Comparison of ENCODE assay signal across 24 mouse cellular contexts in the genomic region with DNA sequence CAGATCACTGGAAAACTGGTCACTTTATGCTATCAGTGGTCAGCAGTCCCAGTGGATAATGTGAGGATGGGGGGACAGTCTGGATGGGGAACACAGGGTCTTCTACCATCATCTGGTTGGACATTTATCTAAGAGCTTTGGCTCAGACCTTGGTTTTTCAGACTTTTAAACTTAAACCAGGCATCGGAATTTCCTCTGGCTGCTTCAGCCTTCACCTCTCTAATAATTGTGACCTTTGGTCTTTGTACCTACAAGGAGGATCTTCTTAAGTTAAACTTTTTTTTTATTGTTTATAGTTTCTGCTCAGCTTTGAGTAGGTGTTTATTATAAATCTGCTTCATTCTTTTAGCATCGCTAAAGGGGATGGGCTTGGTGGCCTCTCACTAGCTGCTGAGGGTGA. TPM values are rescaled to one million over a fixed set of nuclear protein-coding genes. Genes with fewer than 3 reads are reported as not detected.
DNase-seq lines count a peak whose midpoint lies in the region; ATAC-seq lines count a peak whose summit lies in the region.
"Had no signal": no experiment of that assay in that cellular context is flagged by ENCODE, and none has a peak within 500 bp of the region (broad histone marks: within the 10 kb centered on the region; RNA-seq: fewer than 3 reads in every experiment).

No protein-coding gene starts in this region.

- H3K4me3 ChIP-seq in kidney, embryonic 16.5 days (ENCODE audit: low read length) = no peak overlapping the region
- H3K4me3 ChIP-seq: embryonic facial prominence, embryonic 10.5 days; embryonic facial prominence, embryonic 12.5 days; forebrain, embryonic 13.5 days; forebrain, embryonic 15.5 days had no signal

- DNase-seq in kidney, adult 11 months = peak; percentile 10
- no peak for DNase-seq in kidney, postnatal 25 days
- DNase-seq in kidney, adult 8-10 months = peak; percentile 31 to 56
- DNase-seq in kidney, postnatal 10 days = no peak
- no peak for DNase-seq in kidney, adult 18-20 months
- DNase-seq: adrenal gland, adult 8-10 months; adrenal gland, postnatal 14 days; adrenal gland, postnatal 36 days; B cell, adult 2 months; cerebellum, adult 11-12 months; cerebellum, adult 2 months; cerebellum, adult 9-10 months; cerebellum, postnatal 10 days; cerebellum, postnatal 25 days had no signal

- H3K4me1 ChIP-seq in kidney, embryonic 16.5 days (ENCODE audit: insufficient read depth, low read length) = peaks cover 7% of the 10 kb centered on the region; the same call in 1 of the 2 replicates
- H3K4me1 ChIP-seq: embryonic facial prominence, embryonic 10.5 days; embryonic facial prominence, embryonic 12.5 days; forebrain, embryonic 13.5 days; forebrain, embryonic 15.5 days had no signal

- H3K4me2 ChIP-seq in kidney, embryonic 16.5 days (replicated peaks; ENCODE audit: low read depth, low read length) = no peak overlapping the region
- H3K4me2 ChIP-seq: embryonic facial prominence, embryonic 12.5 days; forebrain, embryonic 13.5 days; forebrain, embryonic 15.5 days had no signal

- 67% methylated on average over 2 of the region's 2 CpGs for WGBS in kidney, embryonic 16.5 days

- peaks cover 11% of the 10 kb centered on the region for H3K9me3 ChIP-seq in kidney, embryonic 16.5 days (ENCODE audit: low read length)
- H3K9me3 ChIP-seq: embryonic facial prominence, embryonic 10.5 days; embryonic facial prominence, embryonic 12.5 days; forebrain, embryonic 15.5 days had no signal

- H3K27me3 ChIP-seq in kidney, embryonic 16.5 days (ENCODE audit: insufficient read depth, low read length) = no peaks in the 10 kb centered on the region
- H3K27me3 ChIP-seq: CH12.LX; embryonic facial prominence, embryonic 12.5 days; forebrain, embryonic 13.5 days; forebrain, embryonic 15.5 days had no signal

- no peak overlapping the region for H3K9ac ChIP-seq in kidney, embryonic 16.5 days (replicated peaks; ENCODE audit: low read length)
- H3K9ac ChIP-seq: embryonic facial prominence, embryonic 12.5 days; forebrain, embryonic 13.5 days; forebrain, embryonic 15.5 days had no signal

- ATAC-seq in kidney, embryonic 16.5 days (ENCODE audit: low FRiP score, low TSS enrichment) = no peak
- ATAC-seq: activated CD4-positive, CD25-positive, alpha-beta regulatory T cell, adult 4 months; CD4-positive, CD25-positive, alpha-beta regulatory T cell, adult 4 months; forebrain, embryonic 13.5 days; forebrain, embryonic 15.5 days; Patski had no signal

- H3K27ac ChIP-seq in kidney, embryonic 16.5 days (ENCODE audit: low read length) = 0 out of 2 replicates have a peak overlapping the region, but pooled peaks have one; percentile 29
- H3K27ac ChIP-seq: embryonic facial prominence, embryonic 10.5 days; embryonic facial prominence, embryonic 12.5 days; forebrain, embryonic 13.5 days; forebrain, embryonic 15.5 days had no signal

- no peaks in the 10 kb centered on the region for H3K36me3 ChIP-seq in kidney, embryonic 16.5 days (ENCODE audit: insufficient read depth, low read length)
- H3K36me3 ChIP-seq: embryonic facial prominence, embryonic 10.5 days; embryonic facial prominence, embryonic 12.5 days; forebrain, embryonic 15.5 days; G1E had no signal

RNA-seq across cellular contexts. Expression of a gene that starts 55.4 kb away (rescaled TPM):
- 18.8 and 23.7 TPM in 2 replicates for polyA plus RNA-seq in kidney, embryonic 16.5 days (2015; fragmentation: Nextera tagmentation; extraction: Ambion mirVana)

Comparison
In these comparisons a context has a peak if more than half of its experiments do, and no peak if none do; other contexts are left out.
1. DNase-seq: peak in kidney, adult 11 months (single experiment) and kidney, adult 8-10 months (2 of 2); none in kidney, postnatal 25 days (0 of 2), kidney, postnatal 10 days (single experiment) and kidney, adult 18-20 months (single experiment).